Mouse (Mus musculus): ENCODE measurements around the gene Dnaja3. TPM values are rescaled to one million over a fixed set of nuclear protein-coding genes. Genes with fewer than 3 reads are reported as not detected.

Gene Dnaja3
- 193 and 221 TPM in 2 replicates for polyA plus RNA-seq (2012; ENCODE audit: insufficient read depth, insufficient read length, missing spikeins)

DNA sequence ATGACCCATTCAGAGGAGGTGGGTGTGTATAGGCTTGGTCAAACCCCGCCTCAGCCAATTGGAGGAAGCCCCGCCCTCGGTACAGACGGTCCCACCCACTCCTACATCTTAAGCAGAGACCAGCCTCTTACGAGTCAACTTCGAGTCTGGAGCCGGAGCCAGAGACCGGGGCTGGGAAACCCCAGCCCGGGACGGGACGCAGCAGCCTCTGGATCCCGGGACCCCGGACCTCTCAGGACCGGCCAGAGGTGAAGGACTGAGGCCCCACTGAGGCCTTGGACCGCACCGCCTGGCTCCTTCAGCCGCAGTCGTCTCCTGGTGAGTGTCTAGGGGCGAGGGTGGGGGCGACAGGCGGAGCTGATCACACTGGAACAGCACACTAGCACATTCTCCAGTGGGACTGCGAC lies at the start of gene Dnaja3, which contains the start of gene Vasn:
TSS of gene Dnaja3 (plus strand) at position 159 of the 407 bp plus-strand sequence.
TSS of gene Vasn (plus strand) at position 111 of the 407 bp plus-strand sequence.
- Histone ChIP-seq H3K4me1 (ENCODE audit: control insufficient read depth, insufficient read depth, insufficient read length, low read length) (peaks cover 10% of the 10 kb centered on the region), H3K4me3 (ENCODE audit: insufficient read depth, low read depth, low read length) (peak within 1 kb of the TSS; percentile 81)

DNA sequence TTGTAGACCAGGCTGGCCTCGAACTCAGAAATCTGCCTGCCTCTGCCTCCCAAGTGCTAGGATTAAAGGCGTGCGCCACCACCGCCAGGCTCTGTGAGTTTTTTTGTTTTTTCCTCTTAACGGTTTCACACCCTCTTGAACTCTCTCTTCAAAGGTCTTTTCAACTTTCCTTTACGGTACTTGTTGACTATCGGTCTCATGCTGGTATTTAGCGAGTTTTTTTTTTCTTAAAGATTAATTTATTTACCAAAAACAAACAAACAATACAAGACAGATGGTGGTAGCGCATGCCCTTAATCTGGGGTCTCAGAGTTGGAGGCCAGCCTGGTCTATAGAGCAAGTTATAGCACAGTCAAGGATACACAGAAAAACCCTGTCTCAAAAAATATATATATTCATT lies 49.6 kb upstream of the Dnaja3 start:
- no peak overlapping the region for H3K27ac ChIP-seq (replicated peaks; ENCODE audit: low read depth, low read length)
- H3K4me1 ChIP-seq (ENCODE audit: control insufficient read depth, insufficient read depth, insufficient read length, low read length): 0 out of 2 replicates have a peak, but pooled peaks cover 2% of the 10 kb centered on the region
- H3K4me3 ChIP-seq (ENCODE audit: insufficient read depth, low read depth, low read length): no peak overlapping the region

More for the DNA sequence above, at the start of gene Dnaja3, which contains the start of gene Vasn:
- H3K27ac ChIP-seq (replicated peaks; ENCODE audit: low read depth, low read length): peak within 1 kb of the TSS; percentile 51

DNA sequence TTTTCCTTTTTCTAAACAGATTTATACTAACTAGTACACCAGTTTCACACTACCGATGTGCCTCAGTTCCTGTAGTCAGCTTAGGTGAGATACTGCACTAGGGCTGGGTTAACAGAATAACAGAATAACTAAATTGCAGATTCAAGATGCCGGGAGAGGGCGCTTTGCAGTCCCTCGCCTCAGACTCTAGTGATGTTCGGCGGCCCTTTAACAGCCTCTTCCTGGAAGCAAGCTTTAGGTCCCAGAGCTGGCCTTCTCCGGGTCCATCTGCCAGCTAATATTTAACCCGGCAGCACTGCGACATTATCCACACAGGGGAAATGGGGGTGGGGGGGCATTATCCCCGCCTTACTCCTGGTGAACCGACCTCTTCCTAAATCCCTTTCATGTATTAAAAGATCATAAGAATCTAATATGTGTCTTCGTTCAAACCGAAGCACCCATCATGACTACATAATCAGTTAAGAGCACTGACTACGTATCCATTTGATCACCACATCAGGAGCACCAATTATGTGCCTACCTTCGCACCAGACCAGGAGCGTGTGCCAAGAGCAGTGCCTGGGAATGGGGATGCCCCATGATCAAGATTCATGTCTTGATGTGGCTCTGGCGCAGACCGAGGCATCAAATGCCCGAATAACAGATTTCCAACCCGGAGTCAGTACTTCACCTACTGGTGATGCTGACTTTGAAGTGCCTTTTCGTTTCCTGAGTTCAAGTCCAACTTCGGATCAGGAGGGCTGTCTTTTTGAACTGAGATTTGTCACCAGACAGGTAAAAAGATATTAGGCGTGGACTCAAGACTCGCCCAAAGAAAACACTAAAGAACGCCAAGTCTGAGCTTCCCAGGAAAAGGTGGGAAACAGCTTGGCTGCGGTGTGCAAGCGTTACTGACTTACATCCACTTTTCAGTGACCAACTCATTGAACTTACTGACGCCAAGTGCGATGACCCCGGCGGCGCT lies 46.6 kb upstream of the Dnaja3 start:
- H3K27ac ChIP-seq (replicated peaks; ENCODE audit: low read depth, low read length): peak overlapping the region; percentile 38
- peak overlapping the region; percentile 73 for H3K4me3 ChIP-seq (ENCODE audit: insufficient read depth, low read depth, low read length)
- H3K4me1 ChIP-seq (ENCODE audit: control insufficient read depth, insufficient read depth, insufficient read length, low read length): no peaks in the 10 kb centered on the region

DNA sequence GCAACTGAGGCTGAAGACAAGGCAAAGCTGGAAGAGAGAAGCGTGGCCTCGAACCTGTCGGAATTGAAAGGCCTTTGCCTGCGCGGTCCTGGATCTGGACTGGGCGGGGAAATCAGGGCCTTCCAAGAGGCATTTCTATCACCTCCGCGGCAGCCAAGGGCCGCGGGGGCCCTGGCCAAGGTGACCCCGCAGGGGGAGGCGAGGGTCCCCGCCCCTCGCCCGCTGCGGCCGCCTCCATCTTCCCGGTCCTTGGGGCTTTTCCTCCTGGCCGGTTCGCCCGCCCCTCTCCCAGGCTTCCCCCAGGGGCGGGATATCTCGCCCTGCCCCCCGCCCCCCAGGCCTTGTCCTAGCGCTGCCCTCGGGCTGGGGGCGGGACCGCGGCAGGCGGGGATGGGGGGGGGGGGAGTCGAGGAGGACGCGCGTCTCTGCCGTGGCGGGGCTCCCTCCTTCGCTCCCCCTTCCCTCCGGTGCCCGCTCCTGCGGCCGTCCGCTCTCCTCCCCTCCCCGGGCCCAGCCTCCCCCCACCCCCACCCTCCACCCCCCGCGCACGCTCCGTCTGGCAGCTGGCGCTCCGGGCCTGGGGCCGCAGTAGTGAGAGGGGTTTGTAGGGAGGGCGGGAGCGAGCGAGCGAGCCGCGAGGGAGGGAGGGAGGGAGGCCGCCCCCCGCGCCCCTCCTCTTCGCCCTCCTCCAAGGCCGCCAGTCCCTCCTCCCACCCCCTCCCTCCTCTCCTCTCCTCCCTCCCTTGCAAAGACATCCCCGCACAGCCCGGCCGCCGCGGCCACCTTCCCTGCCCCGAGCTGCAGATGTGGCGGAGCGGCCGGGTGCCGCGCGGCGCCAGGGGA lies 45.6 kb upstream of the Dnaja3 start, which contains the start of gene Glis2:
TSS of gene Glis2 (plus strand) at position 743 of the 843 bp plus-strand sequence.
- H3K4me3 ChIP-seq (ENCODE audit: insufficient read depth, low read depth, low read length): peak within 1 kb of the TSS; percentile 78
- peak within 1 kb of the TSS; percentile 38 for H3K27ac ChIP-seq (replicated peaks; ENCODE audit: low read depth, low read length)
- H3K4me1 ChIP-seq (ENCODE audit: control insufficient read depth, insufficient read depth, insufficient read length, low read length): no peaks in the 10 kb centered on the region

DNA sequence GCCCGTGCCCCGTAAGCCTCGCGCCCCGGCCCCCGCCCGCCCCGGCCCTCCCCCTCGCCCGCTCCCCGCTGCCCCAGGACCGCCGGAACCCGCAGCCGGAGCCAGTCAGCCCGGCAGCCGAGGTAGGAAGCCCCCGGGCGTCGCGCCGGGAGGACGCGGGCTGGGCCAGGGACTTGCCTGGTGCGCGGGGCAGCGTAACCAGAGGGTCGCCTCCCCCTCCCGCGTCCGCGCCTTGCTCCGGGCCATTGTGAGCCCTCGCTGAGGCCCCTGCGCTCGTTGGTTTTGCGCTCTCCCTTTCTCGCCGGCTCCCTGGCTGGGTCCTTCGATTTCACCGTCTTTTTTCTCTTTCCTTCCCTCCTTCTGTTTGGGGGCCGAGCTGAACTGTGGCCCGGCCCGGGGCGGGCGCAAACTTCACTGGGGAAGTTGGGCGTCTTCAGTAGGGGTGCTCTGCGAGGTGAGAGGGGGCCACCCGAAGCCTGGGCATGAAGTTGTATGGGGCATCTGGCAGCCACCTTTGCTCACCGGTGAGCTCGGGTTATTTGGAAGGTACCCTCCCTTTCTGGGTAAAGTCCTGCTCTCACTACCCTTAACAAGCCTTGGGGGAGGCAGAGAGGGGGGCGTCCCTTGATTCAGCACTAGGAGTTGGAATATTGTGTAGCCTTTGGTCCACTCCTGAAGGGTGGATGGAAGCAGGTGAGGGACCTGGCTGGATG lies 44.8 kb upstream of the Dnaja3 start:
- Histone ChIP-seq H3K4me3 (ENCODE audit: insufficient read depth, low read depth, low read length) (peak overlapping the region; percentile 78), H3K27ac (replicated peaks; ENCODE audit: low read depth, low read length) (no peak overlapping the region), H3K4me1 (ENCODE audit: control insufficient read depth, insufficient read depth, insufficient read length, low read length) (no peaks in the 10 kb centered on the region)

DNA sequence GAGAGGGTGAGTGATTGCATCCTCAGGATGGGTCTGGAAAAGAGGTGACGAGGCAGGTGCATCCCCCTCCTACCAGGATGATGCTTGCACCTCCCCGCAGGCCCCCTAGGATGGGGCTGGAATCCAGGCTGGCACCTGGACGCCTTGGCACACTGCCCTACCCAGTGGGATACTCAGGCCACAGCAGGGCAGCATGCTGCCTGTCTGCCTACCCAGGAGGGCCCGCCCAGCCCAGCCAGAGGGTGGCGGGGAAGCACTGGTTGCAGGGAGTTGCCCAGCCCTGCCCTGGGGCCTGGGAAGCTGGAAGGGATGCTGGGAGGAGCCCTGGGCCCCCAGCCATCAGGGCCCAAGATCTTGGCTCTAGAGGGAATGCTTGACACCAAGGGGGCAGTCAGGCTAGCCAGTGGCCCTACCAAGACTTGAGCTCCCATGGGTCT lies 44.2 kb upstream of the Dnaja3 start:
- no peaks in the 10 kb centered on the region for H3K4me1 ChIP-seq (ENCODE audit: control insufficient read depth, insufficient read depth, insufficient read length, low read length)
- H3K27ac ChIP-seq (replicated peaks; ENCODE audit: low read depth, low read length): no peak overlapping the region
- peak overlapping the region; percentile 78 for H3K4me3 ChIP-seq (ENCODE audit: insufficient read depth, low read depth, low read length)

DNA sequence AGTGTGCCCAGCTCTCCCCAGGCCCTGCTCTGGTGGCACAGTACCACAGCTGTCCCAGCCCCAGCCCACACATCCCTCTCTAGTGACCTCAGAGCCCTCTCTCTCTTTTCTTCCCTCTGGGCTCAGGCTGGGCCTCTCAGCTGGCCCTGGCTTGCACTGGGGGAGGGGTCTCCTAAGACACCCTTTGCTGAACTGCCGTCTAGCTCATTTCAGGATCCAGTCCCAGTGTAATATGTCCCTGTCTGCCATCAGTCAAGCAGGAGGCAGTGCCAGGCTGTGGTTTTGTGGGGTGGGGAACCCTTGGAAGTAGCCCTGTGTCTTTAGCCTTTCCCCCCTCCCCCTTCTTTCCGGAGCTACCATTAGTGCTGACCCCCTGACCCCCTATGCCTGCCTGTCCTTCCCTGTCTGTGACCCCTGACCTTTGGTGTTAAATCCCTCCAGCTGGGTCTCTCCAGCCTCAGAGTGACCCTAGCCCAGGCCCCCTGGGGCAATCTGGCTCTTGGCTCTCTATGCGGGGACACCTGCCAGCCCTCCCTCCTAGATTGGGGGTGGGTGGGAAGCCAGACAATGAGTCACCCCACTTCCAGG lies 43.6 kb upstream of the Dnaja3 start:
- H3K27ac ChIP-seq (replicated peaks; ENCODE audit: low read depth, low read length): no peak overlapping the region
- H3K4me1 ChIP-seq (ENCODE audit: control insufficient read depth, insufficient read depth, insufficient read length, low read length): no peaks in the 10 kb centered on the region

DNA sequence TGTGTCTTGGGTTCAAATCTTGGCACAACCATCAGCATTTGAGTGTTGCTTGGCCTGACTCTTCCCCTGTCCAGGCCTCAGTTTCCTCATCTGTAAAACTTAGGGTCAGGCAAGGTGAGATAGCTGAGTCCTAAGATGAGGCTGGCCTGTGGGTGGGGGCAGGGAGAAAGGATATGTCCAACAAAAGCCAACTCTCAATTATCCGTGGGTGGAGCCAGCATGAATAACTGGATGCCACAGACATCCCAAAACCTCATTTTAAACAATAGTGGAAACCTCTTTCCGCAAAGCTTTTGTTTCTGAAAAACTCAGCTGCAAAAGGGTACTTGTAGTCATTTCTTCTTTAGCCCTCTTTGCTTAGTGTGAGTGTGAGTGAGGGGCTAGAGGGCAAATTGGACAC lies 43.0 kb upstream of the Dnaja3 start:
- H3K27ac ChIP-seq (replicated peaks; ENCODE audit: low read depth, low read length): no peak overlapping the region
- H3K4me1 ChIP-seq (ENCODE audit: control insufficient read depth, insufficient read depth, insufficient read length, low read length): no peaks in the 10 kb centered on the region
- no peak overlapping the region for H3K4me3 ChIP-seq (ENCODE audit: insufficient read depth, low read depth, low read length)

More for the DNA sequence above, 43.6 kb upstream of the Dnaja3 start:
- H3K4me3 ChIP-seq (ENCODE audit: insufficient read depth, low read depth, low read length): peak overlapping the region; percentile 78

DNA sequence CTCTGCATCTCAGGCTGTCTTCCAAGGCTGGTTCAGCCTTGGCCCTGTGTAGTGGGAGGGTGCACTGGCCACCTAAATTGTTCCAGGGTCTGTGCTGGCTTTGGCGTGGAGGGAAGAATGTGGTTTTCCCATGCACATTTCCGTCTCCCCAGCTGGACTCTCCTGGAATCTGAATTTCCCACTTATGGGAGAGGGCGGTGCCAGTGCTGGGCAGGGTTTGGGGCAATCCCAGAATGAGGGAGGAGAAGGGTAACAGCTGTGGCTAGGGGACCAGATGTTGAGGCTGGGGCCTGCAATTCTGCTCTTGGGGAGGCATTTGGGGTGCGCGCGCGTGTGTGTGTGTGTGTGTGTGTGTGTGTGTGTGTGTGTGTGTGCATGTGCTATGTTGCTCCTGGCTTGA lies 42.5 kb upstream of the Dnaja3 start:
- H3K4me1 ChIP-seq (ENCODE audit: control insufficient read depth, insufficient read depth, insufficient read length, low read length): no peaks in the 10 kb centered on the region
- H3K27ac ChIP-seq (replicated peaks; ENCODE audit: low read depth, low read length): no peak overlapping the region
- no peak overlapping the region for H3K4me3 ChIP-seq (ENCODE audit: insufficient read depth, low read depth, low read length)

DNA sequence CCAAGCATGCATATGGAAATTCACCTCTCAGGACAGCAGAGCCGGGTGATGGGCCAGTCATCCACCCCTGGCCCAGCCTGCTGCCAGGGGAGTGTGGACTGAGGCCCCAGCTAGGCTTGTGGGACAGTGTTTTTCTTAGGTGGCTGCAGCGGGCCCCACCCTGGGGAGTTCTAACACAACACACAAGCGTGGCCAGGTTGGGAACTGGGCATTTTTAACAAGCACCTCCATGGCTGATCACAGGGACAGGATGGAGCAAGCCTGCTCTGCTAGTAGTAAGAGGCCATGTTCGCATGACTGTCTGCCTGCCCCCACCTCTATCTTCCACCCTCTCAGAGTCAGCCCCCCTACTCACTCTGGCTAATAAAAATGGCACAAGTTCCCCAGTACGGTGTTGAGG lies 41.7 kb upstream of the Dnaja3 start:
- Histone ChIP-seq H3K4me1 (ENCODE audit: control insufficient read depth, insufficient read depth, insufficient read length, low read length) (no peaks in the 10 kb centered on the region), H3K27ac (replicated peaks; ENCODE audit: low read depth, low read length) (no peak overlapping the region), H3K4me3 (ENCODE audit: insufficient read depth, low read depth, low read length) (no peak overlapping the region)

DNA sequence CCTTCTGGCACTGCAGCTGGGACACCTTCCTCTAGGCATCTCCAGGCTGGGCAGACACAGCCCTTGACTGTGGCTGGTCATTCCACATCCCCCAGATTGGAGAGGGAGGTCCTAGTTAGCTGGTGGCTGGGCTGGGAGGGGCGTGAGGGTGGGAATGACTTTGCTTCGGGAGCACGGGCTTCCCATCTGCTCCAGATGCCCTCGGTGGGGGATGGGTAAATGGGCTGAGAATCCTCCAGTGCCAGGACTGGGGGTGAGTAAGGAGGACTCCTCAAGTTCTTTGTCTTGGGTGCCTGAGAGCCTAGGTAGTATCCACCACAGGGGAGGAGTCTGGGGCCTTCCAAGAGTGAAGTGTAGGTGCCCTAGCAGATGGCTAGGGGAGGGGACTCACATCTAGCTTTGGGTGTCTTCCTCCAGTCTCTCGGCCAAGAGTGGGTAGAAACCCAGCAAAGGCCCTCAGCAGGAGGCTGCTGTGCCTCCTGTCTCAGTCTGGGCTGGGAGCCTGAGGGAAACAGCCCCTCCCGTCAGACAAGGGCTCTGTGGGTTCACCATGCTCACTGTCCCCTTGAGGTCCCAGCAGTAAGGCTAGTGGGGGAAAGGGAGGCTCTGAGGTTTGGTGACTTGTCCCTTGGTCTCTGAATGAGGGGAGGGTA lies 40.8 kb upstream of the Dnaja3 start:
- Histone ChIP-seq H3K4me3 (ENCODE audit: insufficient read depth, low read depth, low read length) (no peak overlapping the region), H3K27ac (replicated peaks; ENCODE audit: low read depth, low read length) (no peak overlapping the region), H3K4me1 (ENCODE audit: control insufficient read depth, insufficient read depth, insufficient read length, low read length) (no peaks in the 10 kb centered on the region)

DNA sequence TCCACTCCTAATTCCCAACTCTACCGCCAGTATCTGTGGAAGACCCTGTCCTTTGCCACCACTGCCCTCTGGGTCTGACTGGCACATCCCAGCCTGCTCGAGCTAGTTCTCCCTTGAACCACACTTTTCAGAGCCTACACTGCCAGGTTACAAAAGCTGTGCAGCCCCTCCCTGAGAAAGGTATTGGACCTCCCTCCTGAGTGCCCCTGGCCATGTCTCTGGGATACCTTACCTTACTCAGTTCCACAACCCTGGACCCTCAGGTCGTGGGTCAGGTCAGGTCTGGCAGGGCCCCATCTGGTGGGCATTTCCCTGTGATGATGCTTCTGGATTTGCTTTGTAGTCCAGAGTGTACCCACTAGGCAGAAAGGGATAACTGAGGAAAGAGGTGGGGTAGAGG lies 40.2 kb upstream of the Dnaja3 start:
- Histone ChIP-seq H3K4me1 (ENCODE audit: control insufficient read depth, insufficient read depth, insufficient read length, low read length) (no peaks in the 10 kb centered on the region), H3K27ac (replicated peaks; ENCODE audit: low read depth, low read length) (no peak overlapping the region)

DNA sequence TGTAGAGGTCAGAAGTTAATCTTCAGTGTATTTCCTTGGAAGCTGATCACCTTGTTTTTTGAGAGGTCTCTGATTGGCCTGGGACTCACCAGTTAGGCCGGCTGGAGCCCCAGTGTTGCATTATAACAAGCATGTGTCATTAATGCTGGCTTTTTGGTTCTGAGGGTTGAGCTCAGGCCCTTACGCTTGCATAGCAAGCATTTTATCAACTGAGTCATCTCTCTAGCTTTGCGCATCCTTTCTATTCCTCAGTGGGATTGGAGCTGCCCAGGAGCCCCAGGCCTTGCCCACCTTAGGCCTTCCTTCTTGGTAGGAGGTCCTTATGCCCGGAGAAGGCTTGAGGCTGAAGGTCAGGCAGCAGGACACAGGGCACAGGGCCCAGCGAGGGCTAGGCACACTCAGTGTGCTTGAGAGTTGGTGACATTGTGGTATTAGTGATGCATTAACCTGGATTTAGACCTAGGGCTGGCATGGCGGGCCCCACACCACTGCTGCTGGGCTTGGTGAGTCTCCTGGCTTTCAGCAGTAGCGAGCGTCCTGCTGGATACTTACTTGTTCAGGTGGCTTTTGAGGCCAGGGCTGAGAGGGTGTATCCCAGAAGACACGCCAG lies 39.0 kb upstream of the Dnaja3 start:
- H3K4me3 ChIP-seq (ENCODE audit: insufficient read depth, low read depth, low read length): no peak overlapping the region
- H3K4me1 ChIP-seq (ENCODE audit: control insufficient read depth, insufficient read depth, insufficient read length, low read length): no peaks in the 10 kb centered on the region
- H3K27ac ChIP-seq (replicated peaks; ENCODE audit: low read depth, low read length): no peak overlapping the region

More for the DNA sequence above, 40.2 kb upstream of the Dnaja3 start:
- no peak overlapping the region for H3K4me3 ChIP-seq (ENCODE audit: insufficient read depth, low read depth, low read length)
